8 mouse cellular contexts compared by ENCODE assay signal in the genomic region with DNA sequence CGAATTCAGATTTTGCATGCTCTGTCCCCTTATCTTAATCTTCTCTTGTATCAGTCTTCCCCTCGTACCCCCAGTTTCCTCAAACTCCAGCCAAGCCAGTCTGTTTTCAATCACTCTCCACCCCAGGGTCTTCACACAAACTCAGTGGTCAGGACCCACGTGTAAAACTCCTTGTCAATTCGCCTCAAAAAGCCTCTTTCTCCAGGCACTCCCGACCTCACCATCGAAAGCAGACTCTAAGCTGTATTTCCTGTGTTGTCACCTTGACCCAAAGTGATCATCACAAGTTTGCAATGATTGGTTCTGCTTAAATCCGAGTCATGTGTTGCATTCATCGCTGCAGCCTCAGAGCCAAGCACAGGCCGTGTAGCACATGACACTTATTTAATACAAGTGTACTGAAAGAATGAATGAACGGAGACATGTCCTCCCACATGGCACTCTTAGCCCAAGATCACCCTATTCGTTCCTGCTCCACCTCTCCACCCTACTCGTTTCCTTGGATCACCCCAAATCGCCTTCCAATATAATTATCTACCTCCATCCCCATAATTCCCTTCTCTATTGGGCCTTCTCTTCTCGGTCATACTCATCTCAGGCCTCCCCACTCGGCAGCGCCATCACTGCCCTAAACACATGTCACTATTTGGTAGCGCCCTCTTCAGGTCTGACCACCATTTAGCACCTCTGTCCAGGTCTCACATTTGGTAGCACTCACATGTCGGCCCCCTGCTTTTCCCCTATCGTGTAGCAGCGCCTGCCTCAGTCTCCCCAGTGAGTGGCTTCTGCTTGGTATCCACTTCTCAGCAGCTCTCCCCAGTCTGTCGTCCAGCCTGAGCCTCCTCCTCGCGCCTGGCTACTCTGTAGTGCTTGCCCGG. TPM values are rescaled to one million over a fixed set of nuclear protein-coding genes. Genes with fewer than 3 reads are reported as not detected.
DNase-seq lines count a peak whose midpoint lies in the region; ATAC-seq lines count a peak whose summit lies in the region.

No protein-coding gene starts in this region.

- peak overlapping the region; percentile 95 for H3K4me3 ChIP-seq in brown adipose tissue, adult 24 weeks (ENCODE audit: insufficient read depth, low read depth, low read length)
- H3K4me3 ChIP-seq in forebrain, embryonic 13.5 days, result peak overlapping the region; percentile 92

- peak overlapping the region; percentile 79 for H3K4me2 ChIP-seq in forebrain, embryonic 13.5 days

- no peaks in the 10 kb centered on the region for H3K9me3 ChIP-seq in forebrain, embryonic 13.5 days (replicated peaks)

- peaks cover 35% of the 10 kb centered on the region for H3K4me1 ChIP-seq in brown adipose tissue, adult 24 weeks (ENCODE audit: control insufficient read depth, insufficient read depth, insufficient read length, low read length)
- H3K4me1 ChIP-seq in forebrain, embryonic 13.5 days, result peaks cover 27% of the 10 kb centered on the region

- H3K9ac ChIP-seq in forebrain, embryonic 13.5 days, result peak overlapping the region; percentile 83

- ATAC-seq in forebrain, embryonic 13.5 days, result peak; percentile 59

- peak overlapping the region; percentile 95 for H3K27ac ChIP-seq in brown adipose tissue, adult 24 weeks (replicated peaks; ENCODE audit: low read depth, low read length)
- peak overlapping the region; percentile 20 for H3K27ac ChIP-seq in forebrain, embryonic 13.5 days

- peaks cover 26% of the 10 kb centered on the region for H3K36me3 ChIP-seq in forebrain, embryonic 13.5 days (ENCODE audit: poor library complexity, severe bottlenecking)

- DNase-seq in gastrocnemius, adult 18-20 months (ENCODE audit: low spot score), result peak; percentile 64
- DNase-seq in gastrocnemius, postnatal 25 days, result no peak
- DNase-seq in A20 (ENCODE audit: low read depth, low spot score), result peak; percentile 94
- peak; percentile 57 to 68 for DNase-seq in layer of hippocampus, adult 8-10 months (ENCODE audit: low spot score in 2 of 2)
- DNase-seq in mesoderm, embryonic 11.5 days (ENCODE audit: low read depth, low spot score), result peak; percentile 85
- peak; percentile 59 for DNase-seq in thymus, postnatal 14 days

- H3K27me3 ChIP-seq in forebrain, embryonic 13.5 days, result no peaks in the 10 kb centered on the region

- WGBS in forebrain, embryonic 13.5 days, result 9% methylated on average over 24 of the region's 24 CpGs

RNA-seq across cellular contexts. Expression of a gene that starts 0.8 kb away (rescaled TPM):
- 10 to 100 TPM; 62.4 to 63.0 TPM for total RNA-seq in gastrocnemius, adult 18-20 months (2021)
- total RNA-seq in gastrocnemius, postnatal 25 days (2021), result 10 to 100 TPM; 59.8 to 68.1 TPM
- 36.7 and 41.0 TPM in 2 replicates for polyA plus RNA-seq in brown adipose tissue, adult 24 weeks (2012; ENCODE audit: insufficient read depth, insufficient read length, missing spikeins)
- polyA plus RNA-seq in forebrain, embryonic 13.5 days (2015; fragmentation: Nextera tagmentation; extraction: Ambion mirVana), result 103 and 113 TPM in 2 replicates
- total RNA-seq in layer of hippocampus, adult 8-10 months (2022), result 100 to 1,000 TPM; 147 to 166 (median 151) TPM

RNA-seq across cellular contexts. Expression of a gene that starts 34.4 kb away (rescaled TPM):
- total RNA-seq in gastrocnemius, adult 18-20 months (2021), result under 1 TPM; 0.94 to 0.97 TPM
- 1 to 10 TPM; 1.7 to 2.6 TPM for total RNA-seq in gastrocnemius, postnatal 25 days (2021)
- 0.28 and 0.54 TPM in 2 replicates for polyA plus RNA-seq in brown adipose tissue, adult 24 weeks (2012; ENCODE audit: insufficient read depth, insufficient read length, missing spikeins)
- 6.0 and 8.6 TPM in 2 replicates for polyA plus RNA-seq in forebrain, embryonic 13.5 days (2015; fragmentation: Nextera tagmentation; extraction: Ambion mirVana)
- total RNA-seq in layer of hippocampus, adult 8-10 months (2022), result 1 to 10 TPM; 2.0 to 2.6 (median 2.3) TPM

RNA-seq across cellular contexts. Expression of a gene that starts 35.3 kb away (rescaled TPM):
- 1 to 10 TPM in 1 of 2 experiments, under 1 TPM in 1; 0.64 to 1.6 TPM for total RNA-seq in gastrocnemius, adult 18-20 months (2021)
- 1 to 10 TPM in 1 of 2 experiments, under 1 TPM in 1; 0.97 to 1.3 TPM for total RNA-seq in gastrocnemius, postnatal 25 days (2021)
- 0.25 TPM in 1 of 2 replicates, not detected in the other for polyA plus RNA-seq in brown adipose tissue, adult 24 weeks (2012; ENCODE audit: insufficient read depth, insufficient read length, missing spikeins)
- polyA plus RNA-seq in forebrain, embryonic 13.5 days (2015; fragmentation: Nextera tagmentation; extraction: Ambion mirVana), result 4.7 and 5.8 TPM in 2 replicates
- total RNA-seq in layer of hippocampus, adult 8-10 months (2022), result 10 to 100 TPM in 2 of 4 experiments, 1 to 10 TPM in 2; 8.3 to 14.6 (median 11.2) TPM

RNA-seq across cellular contexts. Expression of a gene that starts 44.1 kb away (rescaled TPM):
- total RNA-seq in gastrocnemius, adult 18-20 months (2021), result not detected
- not detected for total RNA-seq in gastrocnemius, postnatal 25 days (2021)
- not detected in 2 replicates for polyA plus RNA-seq in brown adipose tissue, adult 24 weeks (2012; ENCODE audit: insufficient read depth, insufficient read length, missing spikeins)
- 2.5 and 3.0 TPM in 2 replicates for polyA plus RNA-seq in forebrain, embryonic 13.5 days (2015; fragmentation: Nextera tagmentation; extraction: Ambion mirVana)
- total RNA-seq in layer of hippocampus, adult 8-10 months (2022), result 10 to 100 TPM; 47.3 to 63.6 (median 51.9) TPM

RNA-seq across cellular contexts. Expression of a gene that starts 46.9 kb away (rescaled TPM):
- under 1 TPM in 1 of 2 experiments, not detected in 1; 0.17 TPM for total RNA-seq in gastrocnemius, adult 18-20 months (2021)
- under 1 TPM; 0.08 to 0.10 TPM for total RNA-seq in gastrocnemius, postnatal 25 days (2021)
- polyA plus RNA-seq in brown adipose tissue, adult 24 weeks (2012; ENCODE audit: insufficient read depth, insufficient read length, missing spikeins), result not detected in 2 replicates
- 0.53 and 1.3 TPM in 2 replicates for polyA plus RNA-seq in forebrain, embryonic 13.5 days (2015; fragmentation: Nextera tagmentation; extraction: Ambion mirVana)
- 1 to 10 TPM; 3.2 to 4.9 (median 3.8) TPM for total RNA-seq in layer of hippocampus, adult 8-10 months (2022)
